Mouse (Mus musculus) myocyte (in vitro differentiated cells): ENCODE measurements around the gene Iqgap2. TPM values are rescaled to one million over a fixed set of nuclear protein-coding genes. Genes with fewer than 3 reads are reported as not detected.

ENCODE experiments used
- H3K27me3 ChIP-seq: one replicate; pipeline ENCODE4 v1.6.1; 2011; ENCODE audit not compliant: control insufficient read depth, insufficient read depth, insufficient read length
- H3K36me3 ChIP-seq: one replicate; pipeline ENCODE4 v1.6.1; 2011; ENCODE audit not compliant: control insufficient read depth, insufficient read depth
- H3K4me2 ChIP-seq: one replicate; pipeline ENCODE4 v1.6.1; 2011; ENCODE audit warnings: low read depth, control low read depth
- H3K4me3 ChIP-seq: one replicate; pipeline ENCODE4 v1.5.1; 2011; ENCODE audit warnings: mild to moderate bottlenecking, control low read depth, moderate library complexity
- H3K79me2 ChIP-seq: one replicate; pipeline ENCODE4 v1.6.1; 2011; ENCODE audit not compliant: control insufficient read depth, insufficient read depth
- H3ac ChIP-seq: one replicate; pipeline ENCODE4 v1.6.1; 2011; ENCODE audit not compliant: control insufficient read depth, insufficient read length
- CEBPB ChIP-seq: IDR thresholded peaks from 2 replicates; pipeline ENCODE4 v1.6.1; 2011; ENCODE audit warnings: mild to moderate bottlenecking, moderate library complexity; ENCODE audit not compliant: poor library complexity, insufficient read depth, severe bottlenecking
- E2F4 ChIP-seq: IDR thresholded peaks from one replicate; pipeline ENCODE4 v1.6.1; 2011; ENCODE audit warnings: mild to moderate bottlenecking, control low read depth, moderate library complexity; ENCODE audit not compliant: insufficient read depth
- MAX ChIP-seq: IDR thresholded peaks from one replicate; pipeline ENCODE4 v1.6.1; 2011; ENCODE audit warnings: low read depth, mild to moderate bottlenecking, control low read depth
- MYOD1 ChIP-seq, 3 experiments: IDR thresholded peaks; one replicate each; pipeline ENCODE4 v1.6.1; 2011; ENCODE audit warnings: control low read depth in 2 of 3, low read depth in 2 of 3, mild to moderate bottlenecking in 2 of 3, moderate library complexity in 1 of 3; ENCODE audit not compliant: insufficient read length in 2 of 3, control insufficient read depth in 1 of 3
- MYOG ChIP-seq, 3 experiments: IDR thresholded peaks; one replicate each; pipeline ENCODE4 v1.6.1; 2011; ENCODE audit warnings: control low read depth in 2 of 3, low read depth in 2 of 3, mild to moderate bottlenecking in 2 of 3; ENCODE audit not compliant: insufficient read length in 2 of 3, control insufficient read depth in 1 of 3, insufficient read depth in 1 of 3
- POLR2A ChIP-seq: IDR thresholded peaks from one replicate; pipeline ENCODE4 v1.6.1; 2011; ENCODE audit warnings: low read depth, mild to moderate bottlenecking, control low read depth, moderate library complexity; ENCODE audit not compliant: insufficient read length
- POLR2AphosphoS2 ChIP-seq: IDR thresholded peaks from one replicate; pipeline ENCODE4 v1.6.1; 2011; ENCODE audit warnings: low read depth, control low read depth; ENCODE audit not compliant: insufficient read length
- REST ChIP-seq: IDR thresholded peaks from one replicate; pipeline ENCODE4 v1.6.1; 2011; ENCODE audit warnings: mild to moderate bottlenecking, control low read depth, moderate library complexity; ENCODE audit not compliant: insufficient read depth, insufficient read length
- SRF ChIP-seq: IDR thresholded peaks from one replicate; pipeline ENCODE4 v1.6.1; 2011; ENCODE audit warnings: low read depth; ENCODE audit not compliant: control insufficient read depth, insufficient read length
- TCF12 ChIP-seq: IDR thresholded peaks from one replicate; pipeline ENCODE4 v1.6.1; 2011; ENCODE audit warnings: mild to moderate bottlenecking, control low read depth; ENCODE audit not compliant: poor library complexity, insufficient read depth, severe bottlenecking
- TCF3 ChIP-seq: IDR thresholded peaks from one replicate; pipeline ENCODE4 v1.6.1; 2011; ENCODE audit warnings: low read depth, control low read depth; ENCODE audit not compliant: insufficient read length
- USF1 ChIP-seq: IDR thresholded peaks from one replicate; pipeline ENCODE4 v1.6.1; 2011; ENCODE audit warnings: low read depth, mild to moderate bottlenecking, control low read depth, moderate library complexity
- polyA plus RNA-seq: library from polyadenylated mRNA; unstranded; fragments of >200 nt; fragmentation: generic; extraction: Trizol; gene quantifications from one replicate; pipeline ENCODE4 v1.2.1, GENCODE M21; 2012; ENCODE audit warnings: missing spikeins

Gene Iqgap2
- polyA plus RNA-seq, 1 experiment, result 0.02 TPM

DNA sequence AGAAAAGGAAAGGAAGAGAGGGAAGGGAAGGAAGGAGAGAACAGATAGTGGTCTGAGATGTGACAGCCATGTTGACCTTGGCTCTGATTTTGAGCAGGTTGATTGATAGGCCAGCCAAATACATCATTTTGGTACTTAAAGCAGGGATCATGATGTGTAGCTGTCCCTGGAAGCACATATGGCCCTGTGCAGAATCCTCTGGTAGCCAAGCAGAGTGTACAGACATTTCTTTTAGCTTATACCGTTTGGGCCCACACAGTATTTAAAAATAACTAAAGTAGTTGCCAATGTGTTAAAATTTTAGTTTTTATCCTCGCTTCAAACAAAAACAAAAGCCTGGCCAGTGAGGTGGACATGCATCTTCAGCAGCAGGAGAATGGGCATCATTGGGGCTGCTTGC lies 17.5 kb upstream of the Iqgap2 start:
- Histone ChIP-seq H3K36me3 (no peaks in the 10 kb centered on the region), H3K79me2 (no peaks in the 10 kb centered on the region), H3K27me3 (no peaks in the 10 kb centered on the region), H3ac (no peak overlapping the region), H3K4me3 (no peak overlapping the region), H3K4me2 (no peak overlapping the region)
- TF ChIP-seq MAX (no peak), SRF (no peak), MYOD1 (IDR thresholded peaks at IDR 0.05; ENCODE audit: control insufficient read depth in 1 of 3, insufficient read length in 2 of 3, low read depth in 2 of 3) (no peak), CEBPB (no peak), USF1 (no peak), E2F4 (no peak), TCF3 (no peak), POLR2AphosphoS2 (no peak), MYOG (IDR thresholded peaks at IDR 0.05; ENCODE audit: control insufficient read depth in 1 of 3, insufficient read depth in 1 of 3, insufficient read length in 2 of 3, low read depth in 2 of 3) (no peak), TCF12 (no peak), REST (no peak), POLR2A (no peak)

DNA sequence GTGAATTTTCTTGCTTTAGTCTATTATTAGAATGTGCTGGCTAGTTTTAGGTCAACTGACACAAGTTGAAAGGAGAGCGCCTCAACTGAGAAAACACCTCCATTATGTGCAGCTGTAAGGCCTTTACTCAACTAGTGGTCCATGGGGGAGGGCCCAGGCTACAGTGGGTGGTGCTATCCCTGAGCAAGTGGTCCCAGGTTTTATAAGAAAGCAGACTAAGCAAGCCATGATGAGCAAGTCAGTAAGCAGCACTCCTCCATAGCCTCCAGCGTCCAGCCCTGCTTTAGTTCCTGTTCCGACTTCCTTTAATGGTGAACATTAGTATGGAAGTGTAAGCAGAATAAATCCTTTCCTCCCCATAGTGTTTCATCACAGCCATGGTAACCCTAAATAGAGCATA lies 11.0 kb upstream of the Iqgap2 start:
- Histone ChIP-seq H3K36me3 (no peaks in the 10 kb centered on the region), H3K4me3 (no peak overlapping the region), H3ac (no peak overlapping the region), H3K4me2 (no peak overlapping the region), H3K79me2 (no peaks in the 10 kb centered on the region), H3K27me3 (no peaks in the 10 kb centered on the region)
- TF ChIP-seq TCF3, result no peak
- no peak for TF ChIP-seq TCF12
- TF ChIP-seq MYOG (IDR thresholded peaks at IDR 0.05; ENCODE audit: control insufficient read depth in 1 of 3, insufficient read depth in 1 of 3, insufficient read length in 2 of 3, low read depth in 2 of 3), result no peak
- TF ChIP-seq MYOD1 (IDR thresholded peaks at IDR 0.05; ENCODE audit: control insufficient read depth in 1 of 3, insufficient read length in 2 of 3, low read depth in 2 of 3), result no peak
- TF ChIP-seq E2F4, result no peak
- TF ChIP-seq USF1, result no peak
- no peak for TF ChIP-seq SRF
- TF ChIP-seq POLR2A, result no peak
- no peak for TF ChIP-seq POLR2AphosphoS2
- no peak for TF ChIP-seq CEBPB
- TF ChIP-seq MAX, result no peak
- TF ChIP-seq REST, result no peak

DNA sequence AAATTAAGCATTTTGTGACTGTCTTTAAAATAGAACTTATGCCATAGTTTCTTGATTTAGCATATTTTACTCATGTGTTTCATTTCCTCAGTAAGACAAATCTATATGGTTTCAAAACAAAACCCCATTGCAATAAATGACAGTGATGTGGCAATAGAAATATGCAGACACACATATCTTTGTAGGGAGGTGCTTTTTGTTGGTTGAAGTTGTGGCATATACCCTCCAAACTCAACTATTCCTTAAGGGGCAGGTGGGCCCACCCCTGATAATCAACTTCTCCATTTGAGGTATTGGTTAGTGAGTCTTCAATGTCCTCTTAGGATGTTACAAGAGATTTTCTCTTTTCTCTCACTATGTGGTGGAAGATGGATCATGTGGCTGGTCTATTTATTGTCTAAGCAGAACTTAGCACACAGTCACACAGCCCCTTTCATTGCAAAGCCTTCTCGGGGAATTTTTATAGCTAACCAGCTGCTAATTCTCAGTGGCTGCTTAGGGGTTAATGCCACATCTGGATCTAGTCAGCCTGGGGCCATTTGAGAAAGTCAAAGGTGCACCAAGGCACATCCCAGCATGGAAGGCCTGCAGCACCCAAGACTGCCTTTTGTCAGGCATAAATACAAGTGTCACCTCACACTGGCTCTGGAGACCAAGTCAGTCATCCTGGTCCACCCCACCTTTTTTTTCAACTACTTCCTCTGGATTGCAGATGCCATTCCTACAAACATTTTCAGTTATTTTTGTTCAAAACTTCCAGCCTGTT lies 8.3 kb upstream of the Iqgap2 start:
- Histone ChIP-seq H3K27me3 (no peaks in the 10 kb centered on the region), H3ac (no peak overlapping the region), H3K4me2 (no peak overlapping the region), H3K79me2 (no peaks in the 10 kb centered on the region), H3K4me3 (no peak overlapping the region), H3K36me3 (no peaks in the 10 kb centered on the region)
- TF ChIP-seq USF1, result no peak
- TF ChIP-seq MAX, result no peak
- TF ChIP-seq E2F4, result no peak
- TF ChIP-seq REST, result no peak
- no peak for TF ChIP-seq POLR2AphosphoS2
- no peak for TF ChIP-seq SRF
- TF ChIP-seq TCF12, result no peak
- no peak for TF ChIP-seq POLR2A
- TF ChIP-seq MYOG (IDR thresholded peaks at IDR 0.05; ENCODE audit: control insufficient read depth in 1 of 3, insufficient read depth in 1 of 3, insufficient read length in 2 of 3, low read depth in 2 of 3), result no peak
- TF ChIP-seq TCF3, result no peak
- no peak for TF ChIP-seq CEBPB
- no peak for TF ChIP-seq MYOD1 (IDR thresholded peaks at IDR 0.05; ENCODE audit: control insufficient read depth in 1 of 3, insufficient read length in 2 of 3, low read depth in 2 of 3)

DNA sequence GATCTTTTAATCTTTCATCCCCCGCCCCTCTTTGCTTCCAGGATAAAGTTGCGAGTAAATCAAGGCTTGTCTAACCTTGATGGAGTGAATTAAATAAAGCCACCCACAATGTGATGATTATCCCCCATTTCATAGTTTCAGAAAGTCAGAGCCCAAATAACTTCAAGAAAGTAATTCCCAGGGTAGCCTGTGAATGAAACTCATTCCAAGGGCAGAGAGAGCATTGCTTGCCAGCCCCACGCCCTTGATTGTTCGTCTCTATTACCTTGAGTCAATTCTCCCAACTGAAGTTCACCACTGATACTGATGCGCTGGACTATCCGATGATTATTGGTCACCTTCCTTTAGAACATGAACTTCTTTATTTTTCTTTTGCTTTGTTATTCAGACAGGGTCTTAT lies 4.8 kb upstream of the Iqgap2 start:
- no peak for TF ChIP-seq SRF
- TF ChIP-seq TCF12, result no peak
- no peak for TF ChIP-seq REST
- no peak for TF ChIP-seq USF1
- no peak for TF ChIP-seq CEBPB
- no peak for TF ChIP-seq POLR2AphosphoS2
- no peak for TF ChIP-seq E2F4
- TF ChIP-seq TCF3, result no peak
- no peak for TF ChIP-seq POLR2A
- no peak for TF ChIP-seq MYOG (IDR thresholded peaks at IDR 0.05; ENCODE audit: control insufficient read depth in 1 of 3, insufficient read depth in 1 of 3, insufficient read length in 2 of 3, low read depth in 2 of 3)
- TF ChIP-seq MAX, result no peak
- no peak for TF ChIP-seq MYOD1 (IDR thresholded peaks at IDR 0.05; ENCODE audit: control insufficient read depth in 1 of 3, insufficient read length in 2 of 3, low read depth in 2 of 3)
- peaks cover 11% of the 10 kb centered on the region for H3K27me3 ChIP-seq
- H3K4me2 ChIP-seq, result no peak overlapping the region
- H3K79me2 ChIP-seq, result no peaks in the 10 kb centered on the region
- H3K4me3 ChIP-seq, result no peak overlapping the region
- H3K36me3 ChIP-seq, result no peaks in the 10 kb centered on the region
- no peak overlapping the region for H3ac ChIP-seq

DNA sequence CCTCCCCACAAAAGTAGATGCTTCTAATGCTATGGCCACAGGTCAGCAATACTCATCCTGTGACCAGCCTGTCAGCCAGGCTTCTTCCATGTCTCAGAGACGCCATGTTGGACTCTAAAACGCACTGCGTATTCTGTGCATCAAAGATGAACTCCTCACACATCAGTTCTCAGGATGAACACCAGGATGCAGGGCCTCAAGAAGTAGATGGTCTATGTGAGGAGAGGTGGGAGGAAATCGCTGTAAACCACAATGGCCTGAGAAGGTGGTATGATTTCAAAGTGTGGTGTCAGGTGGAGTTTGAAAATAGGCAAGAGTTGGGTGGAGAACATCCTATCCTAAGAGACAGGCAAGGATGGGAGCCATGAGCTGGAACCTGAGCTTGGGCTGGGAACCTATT lies 1.4 kb upstream of the Iqgap2 start:
- Histone ChIP-seq H3K27me3 (peaks cover 41% of the 10 kb centered on the region), H3K36me3 (no peaks in the 10 kb centered on the region), H3K79me2 (no peaks in the 10 kb centered on the region), H3K4me2 (no peak overlapping the region), H3ac (no peak overlapping the region), H3K4me3 (no peak overlapping the region)
- TF ChIP-seq REST, result no peak
- TF ChIP-seq MYOD1 (IDR thresholded peaks at IDR 0.05; ENCODE audit: control insufficient read depth in 1 of 3, insufficient read length in 2 of 3, low read depth in 2 of 3), result no peak
- TF ChIP-seq USF1, result no peak
- TF ChIP-seq MYOG (IDR thresholded peaks at IDR 0.05; ENCODE audit: control insufficient read depth in 1 of 3, insufficient read depth in 1 of 3, insufficient read length in 2 of 3, low read depth in 2 of 3), result no peak
- TF ChIP-seq POLR2A, result no peak
- TF ChIP-seq TCF3, result no peak
- TF ChIP-seq SRF, result no peak
- no peak for TF ChIP-seq CEBPB
- TF ChIP-seq E2F4, result no peak
